Mouse (Mus musculus) spleen, adult 12 weeks (tissue): ENCODE results near the gene Rpl31.

Experiments used
- DNase-seq: peaks from one replicate; pipeline ENCODE4 v3.0.0; 2022; ENCODE audit warnings: low spot score

The Rpl31 gene

DNA sequence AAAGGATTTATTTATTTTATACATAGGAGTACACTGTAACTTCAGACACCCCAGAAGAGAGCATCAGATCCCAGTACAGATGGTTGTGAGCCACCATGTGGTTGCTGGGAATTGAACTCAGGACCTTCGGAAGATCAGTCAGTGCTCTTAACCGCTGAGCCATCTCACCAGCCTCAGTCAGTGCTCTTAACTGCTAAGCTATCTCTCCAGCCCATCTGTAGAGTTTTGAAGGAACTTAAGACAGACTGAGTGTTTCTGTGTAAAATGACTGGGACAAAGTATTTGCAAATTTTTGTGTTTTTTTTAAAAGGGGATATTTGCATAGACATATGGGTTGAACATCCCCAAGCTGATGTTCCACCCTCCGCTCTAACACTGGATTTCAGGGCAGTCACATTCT, 32.5 kb downstream of the Rpl31 start:
- DNase-seq, result no peak

DNA sequence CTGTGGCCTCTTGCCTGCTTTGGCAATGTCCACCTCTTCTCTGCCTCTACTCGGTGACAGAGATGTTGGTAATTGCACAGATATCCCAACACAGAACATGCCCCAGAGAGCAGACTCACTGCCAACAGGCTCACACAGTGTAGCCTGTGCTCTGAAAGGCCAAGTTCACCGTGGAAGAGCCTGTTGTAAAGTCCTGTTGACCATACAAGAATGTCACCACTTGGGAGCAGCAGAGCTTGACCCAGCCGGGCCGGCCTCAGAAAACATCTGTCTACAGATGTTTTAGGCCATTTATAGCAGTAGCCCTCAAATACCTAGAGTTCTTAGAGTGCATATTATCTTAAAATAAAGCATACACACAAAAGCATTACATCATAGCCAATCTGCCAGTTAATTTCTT, 39.5 kb downstream of the Rpl31 start:
- no peak for DNase-seq

DNA sequence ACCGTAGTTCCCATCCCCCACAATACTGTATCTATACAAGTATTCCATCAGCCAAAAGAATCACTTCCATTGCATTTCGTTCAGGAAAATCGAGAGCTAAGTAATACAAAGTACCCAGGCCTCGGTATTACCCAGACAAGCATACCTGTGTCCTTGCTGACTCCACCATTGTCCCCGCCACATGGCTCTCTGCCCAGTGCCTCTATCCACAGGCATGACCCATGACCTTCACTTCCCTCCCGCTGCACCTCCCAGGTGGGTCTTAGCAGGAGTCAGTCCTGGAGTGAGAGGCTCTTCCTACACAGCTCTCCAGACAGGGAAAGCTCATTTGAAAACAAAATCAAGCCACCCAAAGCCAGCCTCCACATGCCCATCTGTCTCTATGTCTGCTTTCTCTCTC, 40.5 kb downstream of the Rpl31 start:
- no peak for DNase-seq

DNA sequence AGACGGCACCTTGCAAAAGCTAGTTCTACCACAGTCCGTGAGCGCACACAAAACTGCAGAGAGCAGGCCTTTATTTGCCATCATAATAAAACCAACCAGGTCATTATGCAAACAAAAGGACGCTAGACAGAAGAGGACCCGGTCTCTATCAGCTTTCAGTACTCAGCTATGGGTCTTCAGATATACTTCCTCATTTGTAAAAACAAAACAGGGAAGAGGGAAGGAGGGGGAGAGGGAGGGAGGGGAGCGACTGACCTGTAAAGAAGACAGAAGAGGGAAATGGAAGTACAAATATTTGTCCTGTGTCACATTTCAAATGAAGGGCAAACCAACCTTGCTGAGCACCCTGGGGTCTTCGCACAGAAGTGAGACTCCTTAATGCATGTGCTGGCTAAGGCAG, 41.0 kb downstream of the Rpl31 start:
- DNase-seq, result no peak

DNA sequence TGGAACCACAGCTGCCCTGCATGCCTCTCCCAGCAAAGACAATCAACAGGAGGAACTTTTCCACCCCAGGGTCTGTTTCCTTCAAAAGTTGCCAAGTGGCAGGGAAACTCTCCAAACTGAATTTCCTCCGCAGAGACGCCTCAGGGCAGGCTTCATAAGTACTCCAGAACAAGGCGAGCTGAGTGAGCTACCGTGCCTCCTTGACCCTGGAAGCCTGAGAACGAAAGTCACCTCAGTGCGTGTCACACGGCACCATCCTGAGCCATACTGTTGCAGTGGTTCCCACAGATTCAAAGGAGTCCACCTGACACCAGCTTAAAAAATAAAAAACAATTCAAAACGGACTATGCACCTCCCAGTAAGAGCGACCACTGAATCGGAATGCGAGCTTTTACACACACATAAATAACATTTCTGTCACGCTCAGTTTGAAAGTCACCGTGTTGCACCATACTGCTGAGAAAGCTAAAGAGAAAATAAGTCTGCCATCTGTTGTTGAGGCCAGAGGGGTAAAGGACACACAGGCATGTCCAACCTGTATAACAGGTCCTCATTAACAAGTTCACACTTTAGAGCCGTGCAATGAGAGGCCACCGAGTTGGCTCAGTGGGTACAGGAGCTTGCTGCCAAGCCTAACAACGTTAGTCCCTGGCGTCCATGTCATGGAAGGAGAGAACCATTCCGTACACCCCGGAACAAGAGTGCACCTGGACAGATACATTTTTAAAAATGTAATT, 42.6 kb downstream of the Rpl31 start:
- no peak for DNase-seq

DNA sequence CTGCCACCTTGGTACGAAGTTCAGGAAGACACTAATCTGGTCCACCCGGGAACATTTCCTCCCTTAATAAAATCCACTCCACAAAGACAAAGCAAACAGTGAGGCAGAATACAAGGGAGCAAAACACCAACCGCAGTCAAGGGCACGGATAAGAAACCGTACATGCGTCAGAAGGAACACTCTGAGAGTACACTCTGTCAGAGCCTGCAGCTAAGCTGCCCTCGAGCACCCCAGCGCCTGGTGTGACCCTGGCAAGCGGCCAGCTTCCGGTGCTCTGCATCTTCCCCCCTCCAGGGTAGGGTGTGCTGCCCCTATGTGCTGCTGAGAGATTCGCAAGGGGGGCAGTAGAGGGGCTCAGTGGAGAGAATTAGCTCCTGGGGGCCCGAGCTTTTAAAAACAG, 50.2 kb downstream of the Rpl31 start:
- DNase-seq, result no peak

DNA sequence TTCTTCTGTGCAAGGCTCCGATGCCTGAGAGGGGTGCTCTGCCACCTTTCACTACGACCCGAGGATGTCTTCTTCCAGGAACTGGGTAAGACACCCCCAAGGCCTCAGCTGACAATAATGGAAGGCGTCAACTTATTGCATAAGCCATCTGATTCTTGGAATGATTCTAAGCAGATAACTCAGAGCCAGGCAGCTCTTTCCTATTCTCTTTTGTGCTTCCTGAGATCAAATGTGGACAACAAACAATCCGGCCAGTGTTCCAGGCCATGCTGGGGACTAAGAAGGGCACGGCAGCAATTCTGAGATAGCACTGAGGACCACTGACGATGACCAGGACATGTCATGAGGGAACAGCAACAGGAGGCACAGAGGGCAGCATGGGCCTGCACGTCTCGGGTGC, 51.2 kb downstream of the Rpl31 start:
- no peak for DNase-seq

DNA sequence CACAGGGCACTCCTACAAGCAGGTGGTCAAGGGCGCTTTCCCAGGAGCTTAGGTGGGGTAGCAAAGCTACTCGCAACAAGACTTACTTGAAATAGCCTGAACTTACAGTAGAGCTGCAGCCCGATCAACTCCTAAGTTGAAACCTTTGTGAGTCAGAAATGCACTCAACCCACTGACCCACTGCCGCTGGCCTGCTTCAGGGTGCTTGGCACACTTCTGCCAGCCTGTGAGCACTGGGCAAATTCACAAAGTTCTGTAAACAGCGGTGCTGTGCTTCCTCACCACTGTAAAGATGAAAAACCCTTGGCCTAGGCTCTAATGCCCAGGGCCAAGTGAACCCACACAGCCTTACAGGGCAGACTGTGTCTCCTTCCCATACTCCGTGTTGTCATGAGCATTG, 53.3 kb downstream of the Rpl31 start:
- no peak for DNase-seq
